Mouse (Mus musculus): ENCODE measurements around the gene Cbs. TPM values are rescaled to one million over a fixed set of nuclear protein-coding genes. Genes with fewer than 3 reads are reported as not detected.
A peak's percentile ranks its signal among the peaks of the same experiment; 100 is the strongest.
"Not testable (repeated sequence)": the region's sequence is repeated elsewhere in the genome, so short reads cannot be mapped to it uniquely, and the experiment has no call there.

Gene Cbs
- total RNA-seq, 4 experiments from 2014 or later: 27.0 to 45.7 (median 34.5) TPM

- no peak for DNase-seq (ENCODE audit: low spot score in 2 of 2)
These were observed 9.4 kb upstream of the Cbs start for GRCm38 (mm10) chr17:31646199-31647002.

DNA sequence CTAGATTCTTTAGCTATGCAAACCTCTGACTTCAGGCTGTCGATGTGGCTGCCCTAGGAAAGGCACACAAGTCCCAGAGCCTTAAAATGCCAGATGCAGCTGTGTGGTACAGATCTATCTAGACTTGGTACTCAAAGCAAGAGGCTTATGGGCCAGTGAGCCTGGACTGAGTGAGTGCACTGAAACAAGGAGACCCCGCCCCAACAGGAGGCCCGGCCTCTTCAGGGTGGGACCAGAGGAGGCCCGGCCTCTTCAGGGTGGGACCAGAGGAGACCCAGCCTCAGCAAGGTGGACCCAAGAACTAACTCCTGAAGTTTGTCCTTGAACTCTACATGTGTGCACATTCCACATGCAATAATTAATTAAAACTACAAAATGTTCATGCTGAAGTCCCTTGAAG is 5.9 kb upstream of the Cbs start:
- no peak for DNase-seq (ENCODE audit: low spot score in 2 of 2)

DNA sequence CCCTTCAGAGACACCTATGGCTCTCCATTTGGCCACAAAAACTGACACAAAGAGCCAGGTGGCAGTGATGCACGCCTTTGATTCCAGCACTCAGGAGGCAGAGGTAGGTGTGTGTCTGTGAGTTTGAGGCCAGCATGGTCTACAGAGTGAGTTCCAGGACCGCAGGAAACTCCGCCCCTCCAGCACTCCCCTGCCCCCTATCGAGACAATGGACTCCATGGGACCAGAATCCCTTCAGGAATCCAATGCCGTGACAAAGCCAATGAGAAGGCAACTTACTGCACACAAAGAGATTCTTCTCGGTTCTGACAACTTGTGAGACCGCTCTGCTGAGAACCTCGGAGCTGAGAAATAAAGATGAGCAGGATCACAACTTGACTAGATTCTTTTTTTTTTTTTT is 5.3 kb upstream of the Cbs start:
- DNase-seq (ENCODE audit: low spot score in 2 of 2): no peak

GRCm38 (mm10) chr17:31639651-31640050 is 2.6 kb upstream of the Cbs start:
- DNase-seq (ENCODE audit: low spot score in 2 of 2): peak in 1 of 2 experiments; percentile 55

- DNase-seq (ENCODE audit: low spot score in 2 of 2): peak in 1 of 2 experiments; percentile 72
These were observed 980 bp upstream of the Cbs start for GRCm38 (mm10) chr17:31637866-31638570.

GRCm38 (mm10) chr17:31636277-31636941 is 629 bp downstream of the Cbs start:
- DNase-seq (ENCODE audit: low spot score in 2 of 2): no peak

GRCm38 (mm10) chr17:31635781-31636180 is 1.3 kb downstream of the Cbs start:
- DNase-seq (ENCODE audit: low spot score in 2 of 2): no peak

GRCm38 (mm10) chr17:31634896-31635295 is 2.1 kb downstream of the Cbs start:
- no peak for DNase-seq (ENCODE audit: low spot score in 2 of 2)

DNA sequence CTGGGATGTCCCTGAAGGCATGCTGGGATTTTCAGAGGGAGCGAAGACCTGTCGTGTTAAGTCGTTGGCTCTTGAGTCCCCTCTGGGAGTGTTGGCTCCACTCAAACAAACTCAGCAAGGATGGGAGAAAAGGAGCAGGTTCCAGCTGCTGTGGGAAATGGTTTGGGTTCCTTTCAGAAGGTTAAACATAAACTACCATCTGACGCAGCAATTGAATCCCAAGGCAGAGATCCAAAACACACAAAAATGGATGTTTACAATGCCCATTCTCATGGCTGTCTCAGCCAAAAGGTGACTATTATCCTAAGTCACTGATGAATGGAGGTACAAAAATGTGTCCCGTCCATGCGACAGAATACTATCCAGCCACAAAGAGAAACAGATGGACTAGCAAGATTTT is 4.0 kb downstream of the Cbs start:
- no peak for DNase-seq (ENCODE audit: low spot score in 2 of 2)

- DNase-seq (ENCODE audit: low spot score in 2 of 2): no peak
These were observed 5.8 kb downstream of the Cbs start for GRCm38 (mm10) chr17:31631081-31631800.

DNA sequence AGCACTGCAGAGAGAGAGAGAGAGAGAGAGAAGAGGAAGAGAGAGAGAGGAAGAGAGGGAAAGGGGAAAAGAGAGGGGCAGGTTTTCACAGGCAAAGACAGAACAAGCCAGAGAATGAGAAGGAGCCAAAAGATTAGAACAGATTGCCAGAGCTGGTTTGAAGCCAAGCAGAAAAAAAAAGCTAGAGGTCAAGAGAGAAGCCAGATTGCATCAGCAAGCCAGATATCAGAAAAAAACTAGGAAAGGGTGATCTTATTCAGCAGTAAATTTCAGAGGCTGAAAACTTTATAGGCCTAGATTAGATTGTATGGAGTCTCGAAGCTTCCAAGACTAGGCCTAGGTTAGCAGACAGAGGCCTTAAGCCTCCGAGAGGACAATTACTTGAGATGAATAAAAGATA is 9.1 kb downstream of the Cbs start:
- DNase-seq (ENCODE audit: low spot score in 2 of 2): no peak

DNA sequence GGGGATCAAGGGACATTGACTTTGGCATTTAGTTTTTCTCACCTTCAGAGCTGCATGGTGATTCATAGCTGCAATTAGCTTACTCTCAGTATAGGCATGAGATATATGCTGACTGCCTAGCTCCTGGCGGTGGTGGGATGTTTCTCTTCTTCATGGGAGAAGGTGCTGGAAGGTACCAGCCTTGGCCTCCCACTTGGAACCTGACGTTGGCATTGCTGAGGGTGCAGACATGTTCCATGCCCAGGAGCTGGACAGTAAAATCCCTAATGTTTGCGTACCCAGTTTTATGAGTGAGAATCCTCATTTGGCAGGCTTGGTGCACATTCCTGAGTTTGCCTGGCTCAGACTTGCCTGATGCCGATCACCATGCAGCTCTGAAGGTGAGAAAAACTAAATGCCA is 13.9 kb downstream of the Cbs start:
- no peak for DNase-seq (ENCODE audit: low spot score in 2 of 2)

DNA sequence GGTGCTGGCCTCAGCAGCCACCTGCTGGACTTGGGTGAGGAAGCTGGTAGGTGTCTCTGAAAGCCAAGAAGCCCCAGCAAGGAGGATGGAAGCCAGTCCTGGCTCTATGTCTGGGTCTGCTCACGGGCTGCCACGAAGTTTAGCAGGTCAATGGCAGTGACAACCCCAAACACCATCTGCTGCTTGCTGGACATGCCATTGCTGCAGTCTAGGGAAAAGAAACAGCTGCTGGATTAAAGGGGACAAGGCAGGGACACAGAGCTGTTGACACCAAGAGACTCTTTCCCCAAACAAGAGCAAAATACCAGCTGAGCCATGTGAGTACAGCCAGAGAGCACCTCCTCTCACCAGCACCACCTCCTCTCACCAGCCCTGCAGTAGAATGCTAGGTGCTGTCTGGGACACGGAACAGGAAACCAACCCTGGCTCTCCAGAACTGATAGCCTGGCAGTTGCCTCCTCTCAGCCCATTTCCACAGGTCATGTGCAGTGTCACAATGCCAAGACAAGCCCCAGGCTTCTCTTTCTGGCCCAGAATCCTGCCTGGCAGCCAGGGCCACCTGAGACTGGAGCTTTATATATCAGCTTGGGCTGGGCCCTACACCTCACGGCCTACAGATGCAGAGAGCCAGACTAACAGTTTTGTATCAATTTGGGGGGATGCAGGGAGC is 23.8 kb downstream of the Cbs start:
- DNase-seq (ENCODE audit: low spot score in 2 of 2): no peak

- DNase-seq (ENCODE audit: low spot score in 2 of 2): no peak
These were observed 27.1 kb downstream of the Cbs start for GRCm38 (mm10) chr17:31609895-31610294.

DNA sequence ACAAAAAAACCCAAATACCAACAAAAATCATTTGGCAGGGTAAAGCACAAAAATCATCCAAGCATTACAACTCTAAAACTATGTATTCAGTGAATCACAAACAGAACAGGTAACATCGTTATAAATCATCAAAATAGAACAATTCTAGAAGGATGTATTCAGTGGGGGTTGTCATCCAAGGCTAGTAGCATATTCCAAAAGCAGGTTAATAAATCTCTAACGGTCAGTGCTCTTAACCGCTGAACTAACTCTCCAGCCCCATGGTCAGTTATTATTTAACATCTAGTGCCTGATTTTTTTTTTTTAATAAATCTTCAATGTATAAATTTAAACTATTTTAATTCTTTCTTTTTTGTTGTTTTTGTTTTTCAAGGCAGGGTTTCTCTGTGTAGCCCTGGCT is 27.9 kb downstream of the Cbs start:
- not testable (repeated sequence) for DNase-seq (ENCODE audit: low spot score in 2 of 2)

GRCm38 (mm10) chr17:31607256-31607951 is 29.6 kb downstream of the Cbs start:
- DNase-seq (ENCODE audit: low spot score in 2 of 2): no peak

- DNase-seq (ENCODE audit: low spot score in 2 of 2): no peak
These were observed 30.6 kb downstream of the Cbs start for GRCm38 (mm10) chr17:31606424-31606823.

- no peak for DNase-seq (ENCODE audit: low spot score in 2 of 2)
These were observed 38.4 kb downstream of the Cbs start for GRCm38 (mm10) chr17:31598593-31598992.

GRCm38 (mm10) chr17:31597957-31598356 is 39.1 kb downstream of the Cbs start:
- no peak for DNase-seq (ENCODE audit: low spot score in 2 of 2)

- peak in 1 of 2 experiments; percentile 38 for DNase-seq (ENCODE audit: low spot score in 2 of 2)
These were observed 42.0 kb downstream of the Cbs start for GRCm38 (mm10) chr17:31595077-31595476.
